Mouse (Mus musculus) layer of hippocampus, adult 11-12 months (tissue): Measurements from ENCODE around the gene Phc2.

Source experiments
- DNase-seq: peaks from one replicate; pipeline ENCODE4 v3.0.0; 2022; ENCODE audit warnings: low spot score

Gene Phc2

DNA sequence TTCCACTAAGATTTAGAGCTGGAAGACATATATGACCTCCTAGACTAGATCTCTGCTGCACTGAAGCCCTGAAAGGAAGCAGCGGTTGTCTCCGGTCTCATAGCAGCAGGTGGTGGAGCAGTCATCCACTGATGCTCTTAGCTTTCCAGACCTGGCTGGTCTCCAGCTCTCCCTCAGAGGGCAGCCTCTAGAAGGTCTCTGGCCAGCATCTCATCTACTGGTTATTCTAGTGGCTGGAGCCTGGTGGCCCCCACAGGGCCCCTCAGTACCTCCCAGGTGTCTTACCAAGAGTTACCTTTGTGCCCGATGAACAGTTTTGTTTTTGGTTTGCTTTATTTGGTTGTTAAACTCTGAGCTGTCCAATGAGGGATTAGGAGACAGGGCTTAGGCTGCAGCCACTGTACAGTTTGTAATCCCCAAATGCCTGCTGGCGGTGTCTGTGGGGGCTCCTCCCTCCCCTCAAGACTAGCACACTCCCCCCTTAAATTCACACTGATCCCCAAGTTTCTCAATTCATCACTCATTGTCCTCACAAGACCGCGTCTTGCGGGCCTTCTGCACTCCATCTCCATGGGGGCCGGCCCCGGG, 66.7 kb downstream of the Phc2 start:
- no peak for DNase-seq

DNA sequence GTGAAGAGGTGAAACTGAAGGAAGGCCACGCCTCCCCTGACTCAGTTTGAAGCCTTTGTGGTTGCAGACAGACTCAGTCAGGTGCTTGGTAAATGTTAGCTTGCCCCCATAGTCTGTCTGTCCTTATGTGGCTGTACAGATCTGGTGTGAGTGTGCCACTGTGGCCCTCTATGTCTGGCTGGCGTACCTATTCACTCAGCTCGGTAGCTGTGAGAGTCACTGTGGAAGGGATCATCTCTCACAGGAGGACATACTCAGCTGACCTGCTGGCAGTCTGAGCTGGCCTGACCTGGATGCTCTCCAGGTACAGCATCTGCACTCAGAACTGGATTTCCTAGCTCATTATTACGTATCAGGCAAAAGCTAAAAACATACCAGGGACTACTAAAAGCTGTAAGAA, 67.3 kb downstream of the Phc2 start:
- no peak for DNase-seq

DNA sequence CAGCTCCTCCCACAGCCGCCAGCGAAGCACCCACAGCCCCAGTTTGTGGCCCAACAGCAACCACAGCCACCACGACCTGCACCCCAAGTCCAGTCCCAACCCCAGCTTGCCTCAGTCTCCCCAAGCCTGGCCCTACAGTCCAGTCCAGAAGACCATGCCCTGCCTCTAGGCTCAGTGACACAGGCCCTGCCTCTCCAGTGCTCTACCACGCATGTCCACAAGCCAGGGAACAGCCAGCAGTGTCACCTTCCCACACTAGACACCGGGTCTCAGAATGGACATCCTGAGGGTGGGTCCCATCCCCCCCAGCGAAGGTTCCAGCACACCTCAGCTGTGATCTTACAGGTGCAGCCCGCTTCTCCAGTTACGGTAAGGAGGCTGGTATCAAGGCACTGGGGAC, 68.4 kb downstream of the Phc2 start:
- DNase-seq = no peak

DNA sequence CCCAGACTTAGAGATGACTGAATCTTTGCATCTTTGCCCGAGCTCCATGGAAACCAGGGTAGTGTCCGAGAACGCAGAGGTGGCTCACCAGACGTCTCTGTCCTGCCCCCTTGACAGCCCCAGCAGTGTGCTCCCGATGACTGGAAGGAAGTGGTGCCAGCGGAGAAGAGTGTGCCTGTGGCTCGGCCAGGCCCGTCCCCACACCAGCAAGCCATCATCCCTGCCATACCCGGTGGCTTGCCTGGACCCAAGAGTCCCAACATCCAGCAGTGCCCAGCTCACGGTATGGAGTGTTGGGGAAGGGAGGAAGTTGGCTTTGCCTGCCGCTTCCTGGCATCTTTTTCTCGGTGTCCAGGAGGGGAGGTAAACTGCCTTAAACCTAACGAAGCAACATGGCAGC, 68.9 kb downstream of the Phc2 start:
- DNase-seq = no peak

DNA sequence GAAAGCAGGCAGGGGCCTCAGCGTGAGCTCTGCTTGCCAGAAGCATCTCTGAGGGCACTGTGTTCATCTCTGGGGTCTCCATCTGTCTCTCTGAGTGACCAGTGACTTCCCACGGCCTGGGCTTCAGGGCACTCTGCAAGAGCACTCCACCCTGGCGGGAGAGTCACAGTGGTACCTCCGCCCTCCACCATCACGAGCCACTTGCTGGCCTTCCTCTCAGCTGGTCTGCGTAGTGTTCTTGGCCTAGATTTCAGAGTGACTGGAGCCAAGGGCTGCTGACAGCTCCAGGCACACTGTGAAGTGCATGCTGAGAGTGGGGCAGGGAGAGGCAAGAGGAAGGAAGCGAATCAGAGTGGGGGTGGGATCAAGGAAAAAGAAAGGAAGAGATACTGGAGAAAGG, 69.6 kb downstream of the Phc2 start:
- DNase-seq = no peak

DNA sequence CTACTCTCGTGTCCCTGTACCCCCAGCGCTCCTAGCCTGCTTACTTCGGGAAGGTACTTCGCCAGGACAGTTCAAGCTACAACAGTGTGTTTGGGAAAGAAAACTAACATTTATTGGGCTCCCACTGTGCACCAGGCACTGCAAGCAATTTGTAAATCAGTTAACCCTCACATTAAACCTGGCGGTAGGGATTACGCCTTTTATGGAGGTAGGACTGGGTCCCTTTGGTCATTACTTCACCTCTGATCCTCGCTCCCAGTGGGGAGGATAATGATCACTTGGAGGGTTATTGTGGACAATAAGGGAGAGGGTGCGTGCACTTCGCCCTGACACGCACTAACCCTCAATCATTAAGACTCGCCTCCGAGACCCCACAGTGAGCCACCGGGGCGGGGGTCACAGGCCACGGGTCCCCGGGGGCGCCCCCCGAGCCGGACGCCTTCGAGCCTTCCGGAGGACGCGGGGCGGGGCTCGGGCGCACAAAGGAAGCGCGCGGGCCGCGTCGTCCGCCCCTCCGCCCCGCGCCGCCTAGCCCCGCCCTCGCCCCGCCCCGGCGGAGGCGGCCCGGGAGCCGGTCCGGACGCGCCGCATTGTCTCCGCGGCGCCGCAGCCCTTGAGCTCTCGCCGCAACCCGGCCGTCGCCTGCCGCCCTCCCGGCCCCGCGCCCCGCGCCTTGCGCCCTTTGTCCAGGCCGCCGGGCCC, 72.7 kb downstream of the Phc2 start:
- DNase-seq = peak; percentile 81

DNA sequence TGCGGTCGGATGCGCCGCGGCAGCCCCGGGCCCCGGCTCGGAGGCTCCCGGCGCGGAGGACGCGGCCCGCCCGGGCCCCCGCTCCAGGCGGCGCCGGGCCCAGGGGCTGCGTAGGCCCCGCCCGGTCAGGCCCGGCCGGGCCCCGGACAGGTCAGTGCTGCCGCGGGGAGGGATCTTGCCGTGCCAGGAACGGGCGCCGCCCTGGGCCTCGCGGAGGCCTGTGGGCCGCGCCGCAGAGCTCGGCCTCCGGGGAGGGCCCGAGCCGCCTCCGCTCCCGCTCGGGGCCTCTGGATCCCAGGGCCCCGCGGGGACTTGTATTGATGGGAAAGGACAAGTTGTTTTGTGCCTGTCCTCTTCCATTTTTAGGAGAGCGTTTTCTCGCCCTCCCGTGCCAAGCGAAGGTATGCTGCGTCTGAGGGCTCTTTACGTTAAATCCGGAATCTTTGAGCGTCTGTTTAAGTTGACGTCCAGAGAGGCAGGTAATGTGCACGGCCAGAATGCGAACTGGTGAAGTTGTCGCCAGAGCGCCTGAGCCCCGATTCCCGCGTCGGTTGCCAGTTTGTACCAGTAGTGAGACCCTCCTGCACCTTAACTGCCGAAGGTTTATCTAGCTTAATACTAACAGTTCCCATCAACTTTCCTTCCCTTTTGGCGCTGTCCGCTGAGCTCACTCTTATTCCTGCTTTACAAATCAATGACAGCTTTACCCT, 73.4 kb downstream of the Phc2 start:
- peak; percentile 44 for DNase-seq

DNA sequence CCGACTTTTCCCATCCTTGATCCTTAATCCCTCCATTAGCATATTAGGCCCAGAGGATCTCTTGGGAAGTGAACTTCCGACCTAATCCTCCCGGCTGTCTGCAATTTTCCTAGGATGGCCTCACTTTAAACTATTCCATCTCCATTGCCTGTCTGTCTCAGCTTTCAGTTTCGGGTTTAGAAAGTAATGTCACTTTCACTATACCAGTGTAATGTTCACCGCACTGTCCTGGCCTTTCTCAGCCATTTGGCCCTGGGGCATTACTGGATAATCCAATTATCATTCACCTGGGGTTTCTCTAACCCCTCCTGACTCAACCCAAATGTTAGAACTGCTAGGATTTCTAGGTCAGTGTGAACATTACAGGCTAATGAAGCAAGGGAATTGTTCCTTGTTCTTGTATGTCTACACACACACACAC, 73.9 kb downstream of the Phc2 start:
- no peak for DNase-seq

DNA sequence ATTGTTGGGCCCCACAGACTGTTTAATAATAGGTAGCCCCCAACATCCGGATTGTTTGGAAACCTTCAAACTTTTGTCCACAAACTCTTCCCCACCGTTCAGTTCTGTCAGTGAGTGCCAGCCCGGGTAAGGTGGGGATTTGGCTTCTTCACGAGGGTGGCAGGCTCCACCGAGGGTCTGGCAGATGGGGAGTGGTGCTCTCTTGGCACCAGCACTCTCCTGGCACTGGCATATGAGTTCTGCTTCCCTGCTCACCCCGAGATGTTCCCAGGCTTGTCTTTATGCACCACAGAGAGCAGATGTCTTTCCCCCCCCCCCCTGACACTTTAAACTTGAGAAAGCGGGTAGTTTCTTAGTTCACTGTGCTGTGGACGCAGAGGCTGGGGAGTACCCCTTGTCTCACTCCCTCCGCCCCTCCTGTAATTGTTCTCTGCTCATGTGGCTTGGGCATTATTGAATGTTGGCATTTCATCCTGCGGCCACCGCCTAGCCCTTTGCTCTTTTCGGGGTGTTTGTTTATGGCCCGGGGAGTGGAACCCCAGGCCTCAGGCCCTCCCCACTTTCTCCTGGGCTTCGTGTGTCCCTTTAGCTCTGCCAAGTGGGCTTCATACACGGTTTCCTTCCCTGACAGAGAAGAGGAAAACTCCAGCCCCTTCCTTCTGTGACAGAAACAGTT, 74.7 kb downstream of the Phc2 start:
- DNase-seq = no peak

DNA sequence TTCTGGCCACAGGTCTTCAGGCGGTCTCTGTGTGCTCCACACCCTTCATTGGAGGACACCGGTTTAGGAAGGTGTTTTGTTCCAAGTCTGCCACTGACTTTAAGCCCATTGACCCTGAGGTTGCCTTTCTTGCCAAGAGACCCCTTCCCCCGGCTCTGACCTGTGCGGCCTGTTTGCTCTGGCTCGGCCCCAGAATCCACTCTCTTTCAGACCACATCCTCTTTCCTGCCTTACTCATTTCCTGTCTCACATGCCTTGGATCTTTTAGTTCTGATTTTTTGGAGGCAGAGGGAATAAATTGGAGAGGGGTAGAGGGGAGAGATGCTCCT, 75.2 kb downstream of the Phc2 start:
- DNase-seq = no peak

DNA sequence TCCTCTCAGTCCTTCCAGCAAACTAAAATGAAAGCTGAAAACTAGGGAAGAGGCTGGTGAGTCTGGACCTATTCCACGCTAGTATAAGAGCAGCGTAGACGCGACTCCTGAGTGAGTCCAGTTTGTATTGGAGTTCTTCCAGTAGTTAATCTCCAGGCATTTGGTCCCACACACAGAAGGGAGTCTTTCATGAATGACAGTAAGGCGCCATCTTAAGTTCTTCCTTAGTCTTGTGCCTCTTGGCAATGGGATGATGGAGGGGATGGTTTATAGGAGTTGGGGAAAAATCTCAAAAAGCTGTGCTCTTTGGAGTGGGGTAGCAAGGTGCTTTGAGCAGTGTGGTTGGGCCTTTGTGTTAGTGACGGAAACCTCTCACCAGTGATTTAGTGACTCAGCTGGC, 75.8 kb downstream of the Phc2 start:
- no peak for DNase-seq

DNA sequence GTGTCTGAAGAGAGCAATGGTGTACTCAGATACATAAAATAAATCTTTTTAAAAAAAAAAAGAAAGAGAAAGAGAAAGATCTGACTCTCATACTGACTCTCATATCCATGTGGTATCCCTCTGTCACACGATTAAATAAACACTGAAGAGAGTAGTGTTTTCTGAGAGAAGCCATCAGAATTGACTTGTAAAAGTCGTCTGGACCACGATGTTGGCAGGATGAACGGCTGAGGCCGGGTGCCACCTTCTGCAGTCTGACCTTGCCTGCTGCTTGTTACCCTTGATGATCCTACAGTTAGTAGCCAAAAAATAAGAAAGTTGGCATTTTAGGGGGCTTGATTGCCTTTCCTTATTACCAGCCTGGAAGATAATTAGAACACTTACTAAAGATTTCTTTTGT, 78.3 kb downstream of the Phc2 start:
- no peak for DNase-seq

DNA sequence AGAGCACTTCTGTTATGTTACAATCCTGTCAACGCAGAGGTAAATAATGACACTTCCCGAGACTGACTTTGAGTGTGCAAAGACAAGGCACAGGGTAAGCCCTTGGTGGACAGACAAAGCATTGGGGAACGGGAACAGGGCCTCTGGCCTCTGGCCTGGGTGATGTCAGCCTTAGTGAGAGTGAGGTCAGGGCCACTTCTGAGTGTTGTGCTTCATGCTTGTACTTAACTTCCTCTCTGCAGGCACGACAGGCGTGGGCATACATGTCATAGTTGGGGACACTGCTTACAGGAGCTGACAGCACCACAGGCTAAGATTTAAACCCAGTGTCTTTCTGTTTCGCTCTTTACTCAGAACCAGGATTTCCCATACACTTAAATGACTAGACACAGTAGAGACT, 79.0 kb downstream of the Phc2 start:
- no peak for DNase-seq

DNA sequence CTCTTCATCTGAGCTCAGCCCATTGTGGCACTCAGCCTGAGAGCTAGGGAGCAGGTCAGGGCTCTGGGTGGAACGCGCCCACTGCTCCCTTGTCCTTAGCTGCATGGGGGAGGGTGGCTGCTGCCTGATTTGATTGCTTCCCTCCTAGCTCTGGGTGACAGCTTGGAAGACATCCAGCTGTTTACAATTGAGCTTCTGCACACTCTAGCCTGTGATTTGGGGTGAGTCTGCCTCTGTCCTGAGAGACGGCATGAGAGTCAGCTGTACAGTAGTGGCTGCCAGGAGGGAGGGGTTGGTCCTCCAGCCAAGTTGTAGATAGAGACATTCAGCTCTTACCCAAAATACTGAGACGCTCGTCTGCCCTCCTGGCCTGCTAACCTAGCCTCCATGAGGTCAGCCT, 79.7 kb downstream of the Phc2 start:
- peak; percentile 79 for DNase-seq

DNA sequence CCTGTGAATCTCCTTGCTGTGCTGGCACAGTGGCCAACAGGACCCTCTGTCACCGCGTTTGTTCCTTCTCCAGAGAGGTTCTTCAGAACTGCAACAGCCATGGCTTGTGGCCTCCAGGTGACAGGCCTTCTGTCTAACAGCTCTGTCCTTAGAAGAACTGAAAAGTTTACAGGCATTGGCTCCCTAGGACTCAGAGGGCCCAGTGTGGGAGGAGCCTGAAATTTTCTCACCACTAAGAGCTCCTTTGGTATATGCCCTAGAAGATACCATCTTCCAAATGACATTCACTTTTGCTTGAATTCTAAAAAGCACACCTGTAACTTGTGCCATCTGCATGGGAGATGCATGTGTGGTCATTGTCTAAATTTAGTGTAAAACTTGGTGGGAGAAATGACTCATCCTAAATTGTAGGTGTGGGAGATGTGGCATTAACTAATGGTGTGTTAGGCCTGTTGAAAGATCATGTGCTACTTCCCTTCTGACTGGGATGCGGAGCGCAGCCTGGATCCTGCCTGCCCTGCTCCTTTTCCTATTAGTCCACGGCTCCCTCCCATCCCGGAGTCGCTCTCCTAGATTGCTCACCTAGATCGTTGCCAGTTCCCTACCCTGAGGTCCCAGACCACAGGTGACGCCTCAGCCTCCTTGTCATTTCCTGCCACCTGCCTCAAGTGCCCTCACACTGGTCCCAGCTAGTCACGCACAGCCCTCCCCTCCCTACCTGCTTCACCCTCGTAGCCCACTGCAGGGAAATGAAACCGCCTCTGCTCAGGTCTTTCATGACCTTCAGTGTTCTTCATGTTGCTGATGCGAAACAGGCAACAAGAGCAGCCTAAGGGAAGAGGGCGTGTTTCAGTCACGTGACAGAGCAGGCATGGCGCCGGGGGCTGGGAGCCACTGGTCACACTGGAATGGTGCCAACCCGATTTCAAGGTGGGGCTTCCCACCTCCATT, 80.5 kb downstream of the Phc2 start:
- no peak for DNase-seq

DNA sequence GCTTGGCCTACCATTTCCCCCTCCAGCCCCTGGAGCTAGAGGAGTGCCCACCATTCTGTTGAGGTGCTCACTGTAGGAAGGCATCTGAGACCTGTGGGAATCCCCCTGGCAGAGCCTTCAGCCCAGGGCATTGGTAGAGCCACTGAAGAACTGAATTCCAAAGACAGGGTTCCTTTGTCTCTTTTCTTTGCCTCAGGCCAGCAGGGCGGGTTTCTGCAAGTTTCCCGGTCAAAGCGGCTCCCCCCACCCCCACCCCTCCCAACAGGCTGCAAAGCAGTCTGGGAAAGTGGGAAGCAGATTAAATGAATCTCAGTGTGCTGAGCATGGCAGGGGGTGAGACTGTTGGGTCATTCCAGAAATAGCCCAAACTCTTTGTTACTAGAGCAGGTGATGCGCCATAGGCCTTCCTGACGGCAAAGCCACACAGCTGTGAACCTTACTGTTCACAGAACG, 82.7 kb downstream of the Phc2 start:
- no peak for DNase-seq

DNA sequence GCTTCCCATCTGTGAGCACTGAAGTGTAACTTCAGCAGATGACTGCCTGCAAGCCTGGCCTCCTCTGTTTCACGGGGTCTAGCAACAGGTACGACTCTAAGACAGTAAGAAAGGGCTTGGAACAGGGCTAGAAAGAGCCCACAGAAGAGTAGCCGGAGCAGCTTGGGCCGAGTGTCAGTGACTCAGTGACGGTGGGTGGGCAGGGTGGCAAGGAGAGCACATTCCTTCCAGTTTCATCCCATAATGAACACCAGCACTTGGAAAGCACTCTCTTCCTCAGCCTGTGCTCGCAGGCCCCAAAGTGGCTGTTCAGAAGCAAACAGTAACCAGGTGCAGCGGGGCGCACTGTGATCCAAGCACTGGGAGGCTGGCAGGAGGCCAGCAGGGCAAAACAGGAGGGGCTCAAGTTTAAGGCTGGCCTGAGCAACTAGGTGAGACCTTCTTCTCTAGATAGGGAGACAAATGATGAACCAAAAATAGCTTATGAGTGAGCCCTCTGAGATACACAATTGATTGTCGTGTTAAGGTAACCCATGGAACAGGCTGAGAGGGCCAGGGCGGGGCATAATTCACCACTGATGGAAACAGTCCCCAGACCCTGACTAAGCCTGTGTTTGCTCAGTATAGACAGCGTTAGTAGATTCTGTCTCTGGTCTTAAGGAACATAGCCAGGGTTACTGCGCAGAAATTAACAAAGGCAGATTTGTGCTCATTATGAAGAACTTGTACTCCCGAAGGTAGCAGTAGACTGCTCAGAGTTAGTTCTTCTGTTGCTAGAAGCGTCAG, 83.5 kb downstream of the Phc2 start:
- DNase-seq = no peak

DNA sequence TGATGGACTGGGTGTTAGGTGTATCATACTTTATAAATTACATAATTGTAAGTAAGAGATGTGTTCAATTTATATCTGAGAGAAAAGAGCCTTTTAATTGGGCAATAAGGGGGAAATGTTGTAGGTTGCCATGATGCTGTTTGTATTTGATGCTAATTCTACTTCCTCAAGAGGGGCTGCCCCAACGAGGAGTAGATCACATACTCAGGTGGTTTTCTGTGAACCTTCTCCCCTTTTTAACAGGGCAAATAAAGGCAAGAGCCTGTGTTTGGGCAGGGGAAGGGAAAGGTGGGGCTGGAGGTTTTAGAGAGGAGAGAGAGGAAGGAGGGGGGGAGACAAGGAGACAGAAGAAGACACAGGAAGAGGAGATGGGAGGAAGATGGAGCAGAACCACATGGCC, 86.4 kb downstream of the Phc2 start:
- no peak for DNase-seq

DNA sequence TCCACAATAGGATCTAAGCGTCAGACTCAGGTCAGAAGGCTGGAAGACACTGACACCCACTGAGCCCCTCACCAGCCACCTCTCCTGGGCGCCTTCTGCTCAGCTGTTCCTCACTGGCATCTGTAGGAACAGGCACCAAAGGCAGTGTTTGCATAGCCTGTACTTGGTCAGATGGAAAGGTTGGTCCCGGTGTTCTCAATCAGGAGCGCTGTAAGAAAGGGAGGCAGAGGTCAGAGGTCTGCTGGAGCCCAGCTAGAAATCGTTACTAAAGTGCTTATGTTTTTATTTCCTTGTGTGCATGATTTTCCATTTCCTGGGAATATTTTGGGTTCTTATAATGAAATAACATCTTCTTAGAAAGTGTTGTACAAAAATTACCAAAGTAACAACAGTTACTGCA, 87.4 kb downstream of the Phc2 start:
- DNase-seq = no peak

DNA sequence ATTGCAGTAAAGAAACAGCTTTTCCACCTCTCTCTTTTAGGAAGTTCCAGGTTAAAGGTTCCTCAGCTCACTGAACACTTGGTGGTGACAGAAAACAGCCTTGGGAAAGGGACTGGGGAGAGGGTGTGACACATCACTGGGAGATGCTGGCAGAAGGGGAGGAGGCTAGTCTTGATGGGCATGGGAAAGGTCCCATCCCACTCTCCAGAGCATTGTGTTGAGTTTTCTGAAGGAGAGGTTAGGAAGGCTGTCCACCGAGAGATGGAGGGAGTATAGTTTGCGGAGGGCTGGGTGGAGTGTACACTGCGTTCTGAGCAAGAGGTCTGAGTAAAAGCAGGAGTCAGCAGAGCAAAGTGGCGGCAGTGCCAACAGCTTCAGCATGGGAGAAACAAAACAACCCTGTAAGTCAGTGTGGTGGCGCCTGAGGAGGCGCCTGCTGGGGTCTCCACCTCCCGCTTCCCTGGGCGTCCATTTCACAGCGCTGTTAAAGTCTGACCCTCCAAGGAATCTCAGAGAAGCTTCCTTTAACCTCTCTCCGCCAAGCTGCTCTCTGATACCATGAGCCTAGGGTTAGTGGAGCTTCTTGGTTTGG, 88.0 kb downstream of the Phc2 start:
- no peak for DNase-seq
